Mouse (Mus musculus): ENCODE measurements around the gene Zfp628.
A peak's percentile ranks its signal among the peaks of the same experiment; 100 is the strongest.
"Not testable (repeated sequence)": the region's sequence is repeated elsewhere in the genome, so short reads cannot be mapped to it uniquely, and the experiment has no call there.

Gene Zfp628

GRCm38 (mm10) chr7:4915007-4915665 is at the start of gene Zfp628:
Gene Zfp628 (plus strand): TSS chr7:4915217.
- peak; percentile 95 for DNase-seq (ENCODE audit: low read depth, low spot score)

GRCm38 (mm10) chr7:4865579-4866493 is 49.2 kb upstream of the Zfp628 start:
- peak; percentile 98 for DNase-seq (ENCODE audit: low read depth, low spot score)

- DNase-seq (ENCODE audit: low read depth, low spot score), result no peak
Observed at GRCm38 (mm10) chr7:4866631-4867180, 48.3 kb upstream of the Zfp628 start.

- no peak for DNase-seq (ENCODE audit: low read depth, low spot score)
Observed at GRCm38 (mm10) chr7:4870133-4870532, 44.9 kb upstream of the Zfp628 start, which contains the start of gene Isoc2b. Gene Isoc2b (minus strand): TSS chr7:4870258.

GRCm38 (mm10) chr7:4876753-4877221 is 38.2 kb upstream of the Zfp628 start, which contains the start of gene Isoc2a:
Gene Isoc2a (plus strand): TSS chr7:4877153.
- DNase-seq (ENCODE audit: low read depth, low spot score), result peak; percentile 96

- no peak for DNase-seq (ENCODE audit: low read depth, low spot score)
Observed at GRCm38 (mm10) chr7:4877226-4877625, 37.8 kb upstream of the Zfp628 start.

GRCm38 (mm10) chr7:4878186-4878585 is 36.8 kb upstream of the Zfp628 start:
- DNase-seq (ENCODE audit: low read depth, low spot score), result peak; percentile 68

- DNase-seq (ENCODE audit: low read depth, low spot score), result not testable (repeated sequence)
Observed at GRCm38 (mm10) chr7:4879036-4879435, 36.0 kb upstream of the Zfp628 start.

GRCm38 (mm10) chr7:4886680-4887079 is 28.3 kb upstream of the Zfp628 start:
- no peak for DNase-seq (ENCODE audit: low read depth, low spot score)

- DNase-seq (ENCODE audit: low read depth, low spot score), result no peak
Observed at GRCm38 (mm10) chr7:4895186-4895585, 19.8 kb upstream of the Zfp628 start.

- no peak for DNase-seq (ENCODE audit: low read depth, low spot score)
Observed at GRCm38 (mm10) chr7:4898851-4899648, 16.0 kb upstream of the Zfp628 start.

GRCm38 (mm10) chr7:4899649-4900522 is 15.1 kb upstream of the Zfp628 start:
- peak; percentile 34 for DNase-seq (ENCODE audit: low read depth, low spot score)

GRCm38 (mm10) chr7:4900523-4900851 is 14.5 kb upstream of the Zfp628 start:
- DNase-seq (ENCODE audit: low read depth, low spot score), result no peak

- DNase-seq (ENCODE audit: low read depth, low spot score), result peak; percentile 68
Observed at GRCm38 (mm10) chr7:4901171-4901570, 13.8 kb upstream of the Zfp628 start.

- DNase-seq (ENCODE audit: low read depth, low spot score), result no peak
Observed at GRCm38 (mm10) chr7:4902404-4902803, 12.6 kb upstream of the Zfp628 start.

- no peak for DNase-seq (ENCODE audit: low read depth, low spot score)
Observed at GRCm38 (mm10) chr7:4906466-4906950, 8.5 kb upstream of the Zfp628 start, which contains the start of gene Gm36210. Gene Gm36210 (minus strand): TSS chr7:4906516.

- DNase-seq (ENCODE audit: low read depth, low spot score), result peak; percentile 60
Observed at GRCm38 (mm10) chr7:4911561-4911960, 3.5 kb upstream of the Zfp628 start.

GRCm38 (mm10) chr7:4912248-4912647 is 2.8 kb upstream of the Zfp628 start:
- DNase-seq (ENCODE audit: low read depth, low spot score), result no peak

- no peak for DNase-seq (ENCODE audit: low read depth, low spot score)
Observed at GRCm38 (mm10) chr7:4915669-4916416, 826 bp downstream of the Zfp628 start.

Measured in CD4-positive, CD25-positive, alpha-beta regulatory T cell, adult 2 months (primary cell).